Mouse (Mus musculus) kidney, embryonic 16.5 days (tissue): Measurements from ENCODE around the gene Bglap. TPM values are rescaled to one million over a fixed set of nuclear protein-coding genes. Genes with fewer than 3 reads are reported as not detected.
"Not testable (repeated sequence)": the region's sequence is repeated elsewhere in the genome, so short reads cannot be mapped to it uniquely, and the experiment has no call there.

Experiments
- ATAC-seq: fragments of 200-750 bp; cut with Nextera tagmentation; 2 replicates; pipeline ENCODE4 v1.8.0; 2017; ENCODE audit warnings: moderate TSS enrichment; ENCODE audit not compliant: low FRiP score, low TSS enrichment
- H3K27ac ChIP-seq: fragments of 300-500 bp; sonication (generic); 2 replicates; pipeline ENCODE4 v1.5.1; 2014; ENCODE audit warnings: low read length
- H3K27me3 ChIP-seq: fragments of 300-500 bp; sonication (generic); 2 replicates; pipeline ENCODE4 v1.6.1; 2014; ENCODE audit warnings: low read length, control low read depth, mixed read lengths; ENCODE audit not compliant: insufficient read depth
- H3K36me3 ChIP-seq: fragments of 300-500 bp; sonication (generic); 2 replicates; pipeline ENCODE4 v1.6.1; 2014; ENCODE audit warnings: low read length, control low read depth, mixed read lengths; ENCODE audit not compliant: insufficient read depth
- H3K4me1 ChIP-seq: fragments of 300-500 bp; sonication (generic); 2 replicates; pipeline ENCODE4 v1.6.1; 2014; ENCODE audit warnings: low read length, control low read depth, mixed read lengths; ENCODE audit not compliant: insufficient read depth
- H3K4me2 ChIP-seq: fragments of 300-500 bp; sonication (generic); replicated peaks from 2 replicates; pipeline ENCODE4 v1.6.1; 2014; ENCODE audit warnings: low read depth, low read length
- H3K4me3 ChIP-seq: fragments of 300-500 bp; sonication (generic); 2 replicates; pipeline ENCODE4 v1.5.1; 2014; ENCODE audit warnings: mild to moderate bottlenecking, low read length
- H3K9ac ChIP-seq: fragments of 300-500 bp; sonication (generic); replicated peaks from 2 replicates; pipeline ENCODE4 v1.6.1; 2014; ENCODE audit warnings: low read length
- H3K9me3 ChIP-seq: fragments of 300-500 bp; sonication (generic); 2 replicates; pipeline ENCODE4 v1.6.1; 2016; ENCODE audit warnings: low read length, control low read depth
- WGBS: fragments of 180-500 bp; shearing (Covaris S2); extraction: QIAGEN DNeasy Blood & Tissue Kit; methylation state at CpG from one replicate; pipeline ENCODE4 v1.1.7; 2014; 5-methylcytosine and 5-hydroxymethylcytosine counted together
- polyA plus RNA-seq: library from polyadenylated mRNA; unstranded; fragments of >200 nt; fragmentation: Nextera tagmentation; extraction: Ambion mirVana; gene quantifications from 2 replicates; pipeline ENCODE4 v1.2.1, GENCODE M21; 2015

Gene Bglap
- polyA plus RNA-seq: 0.56 TPM in 1 of 2 replicates, not detected in the other

DNA sequence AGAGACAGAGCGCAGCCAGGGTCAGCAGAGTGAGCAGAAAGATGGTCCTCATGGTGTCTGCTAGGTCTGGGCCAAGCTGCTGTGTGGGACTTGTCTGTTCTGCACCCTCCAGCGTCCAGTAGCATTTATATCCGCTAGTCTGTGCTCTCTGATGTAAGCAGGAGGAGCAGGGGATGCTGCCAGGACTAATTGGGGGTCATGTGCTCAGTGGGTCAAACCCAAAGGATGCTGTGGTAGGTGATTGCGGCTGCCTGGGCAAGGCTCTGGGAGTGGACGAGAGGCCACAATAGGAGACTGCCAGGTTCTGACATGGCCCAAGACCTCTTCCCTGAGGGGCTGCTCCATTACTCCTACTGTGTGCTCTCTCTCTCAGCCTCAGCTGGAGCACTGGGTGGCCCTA, at the start of gene Bglap:
Gene Bglap, minus strand, starts transcription at position 101 of the 400 bp plus-strand sequence.
- Histone ChIP-seq H3K9ac (no peak within 1 kb of the TSS), H3K9me3 (no peaks in the 10 kb centered on the region), H3K4me2 (no peak within 1 kb of the TSS), H3K27ac (no peak within 1 kb of the TSS), H3K36me3 (no peaks in the 10 kb centered on the region), H3K27me3 (no peaks in the 10 kb centered on the region), H3K4me3 (no peak within 1 kb of the TSS), H3K4me1 (no peaks in the 10 kb centered on the region)
- ATAC-seq: no peak
- 74% methylated on average over 5 of the region's 5 CpGs for WGBS

DNA sequence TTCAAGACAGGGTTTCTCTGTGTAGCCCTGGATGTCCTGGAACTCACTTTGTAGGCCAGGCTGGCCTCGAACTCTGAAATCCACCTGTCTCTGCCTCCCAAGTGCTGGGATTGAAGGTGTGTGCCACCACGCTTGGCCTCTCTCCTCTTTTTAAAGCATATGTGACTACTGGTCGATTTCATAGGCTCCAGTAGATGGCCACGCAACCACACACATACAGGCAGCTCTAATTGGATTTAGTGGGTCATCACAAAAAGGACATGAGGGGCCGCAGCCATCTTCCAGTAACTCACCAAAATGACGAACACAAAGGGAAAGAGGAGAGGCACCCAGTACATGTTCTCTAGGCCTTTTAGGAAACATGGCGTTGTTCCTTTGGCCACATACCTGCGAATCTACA, 44.4 kb upstream of the Bglap start:
- not testable (repeated sequence) for ATAC-seq, H3K27ac ChIP-seq, H3K27me3 ChIP-seq, H3K36me3 ChIP-seq, H3K9ac ChIP-seq, H3K4me2 ChIP-seq, H3K4me1 ChIP-seq, H3K4me3 ChIP-seq, H3K9me3 ChIP-seq
- 65% methylated on average over 8 of the region's 8 CpGs for WGBS

- Histone ChIP-seq H3K27me3 (no peaks in the 10 kb centered on the region), H3K4me3 (no peak overlapping the region), H3K36me3 (no peaks in the 10 kb centered on the region), H3K4me2 (no peak overlapping the region), H3K9ac (no peak overlapping the region), H3K9me3 (no peaks in the 10 kb centered on the region), H3K4me1 (peaks cover 15% of the 10 kb centered on the region), H3K27ac (no peak overlapping the region)
- whole genome bisulfite sequencing: 83% methylated on average over 4 of the region's 4 CpGs
- no peak for ATAC-seq
Measured at GRCm38 (mm10) chr3:88427342-88427905, 43.2 kb upstream of the Bglap start.

GRCm38 (mm10) chr3:88425708-88426420, 41.6 kb upstream of the Bglap start:
- no peak for ATAC-seq
- Histone ChIP-seq H3K27me3 (no peaks in the 10 kb centered on the region), H3K4me3 (no peak overlapping the region), H3K36me3 (peaks cover 5% of the 10 kb centered on the region), H3K4me2 (peak overlapping the region; percentile 95; the same call in 1 of the 2 replicates), H3K9me3 (no peaks in the 10 kb centered on the region), H3K9ac (no peak overlapping the region), H3K4me1 (peaks cover 16% of the 10 kb centered on the region), H3K27ac (peak overlapping the region; percentile 68)
- WGBS: 78% methylated on average over 10 of the region's 10 CpGs

DNA sequence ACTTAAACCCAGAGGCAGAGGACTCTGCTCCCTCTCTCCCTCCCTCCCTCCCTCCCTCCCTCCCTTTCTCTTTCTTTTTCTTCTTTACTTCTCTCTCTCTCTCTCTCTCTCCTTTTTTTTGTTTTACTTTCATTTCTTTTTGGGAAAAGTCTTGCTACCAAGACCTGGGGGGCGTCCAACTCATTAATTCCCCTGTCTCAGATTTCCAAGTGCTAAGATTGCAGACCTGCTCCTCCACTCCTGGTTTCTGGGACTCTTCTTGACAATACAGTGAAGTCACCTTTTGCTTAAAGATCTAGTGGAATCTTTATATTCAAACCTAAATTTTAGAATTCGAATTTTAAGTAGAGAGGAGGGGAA, 41.0 kb upstream of the Bglap start:
- Histone ChIP-seq H3K9ac (no peak overlapping the region), H3K4me2 (peak overlapping the region; percentile 95), H3K36me3 (peaks cover 11% of the 10 kb centered on the region), H3K4me1 (peaks cover 16% of the 10 kb centered on the region), H3K9me3 (no peaks in the 10 kb centered on the region), H3K4me3 (peak overlapping the region; percentile 94), H3K27me3 (no peaks in the 10 kb centered on the region), H3K27ac (peak overlapping the region; percentile 68)
- 2% methylated on average over 2 of the region's 2 CpGs for WGBS
- ATAC-seq: peak; percentile 24; the same call in 1 of the 2 replicates

GRCm38 (mm10) chr3:88424605-88425329, 40.5 kb upstream of the Bglap start, which contains the start of gene Slc25a44:
TSS of gene Slc25a44 (minus strand) at chr3:88425139.
- Histone ChIP-seq H3K27me3 (no peaks in the 10 kb centered on the region), H3K27ac (peak within 1 kb of the TSS; percentile 68), H3K4me1 (peaks cover 16% of the 10 kb centered on the region), H3K9me3 (no peaks in the 10 kb centered on the region), H3K36me3 (peaks cover 16% of the 10 kb centered on the region), H3K4me3 (peak within 1 kb of the TSS; percentile 94), H3K4me2 (peak within 1 kb of the TSS; percentile 95), H3K9ac (peak within 1 kb of the TSS; percentile 75)
- under 1% methylated on average over 35 of the region's 35 CpGs for WGBS
- peak; percentile 98 for ATAC-seq

DNA sequence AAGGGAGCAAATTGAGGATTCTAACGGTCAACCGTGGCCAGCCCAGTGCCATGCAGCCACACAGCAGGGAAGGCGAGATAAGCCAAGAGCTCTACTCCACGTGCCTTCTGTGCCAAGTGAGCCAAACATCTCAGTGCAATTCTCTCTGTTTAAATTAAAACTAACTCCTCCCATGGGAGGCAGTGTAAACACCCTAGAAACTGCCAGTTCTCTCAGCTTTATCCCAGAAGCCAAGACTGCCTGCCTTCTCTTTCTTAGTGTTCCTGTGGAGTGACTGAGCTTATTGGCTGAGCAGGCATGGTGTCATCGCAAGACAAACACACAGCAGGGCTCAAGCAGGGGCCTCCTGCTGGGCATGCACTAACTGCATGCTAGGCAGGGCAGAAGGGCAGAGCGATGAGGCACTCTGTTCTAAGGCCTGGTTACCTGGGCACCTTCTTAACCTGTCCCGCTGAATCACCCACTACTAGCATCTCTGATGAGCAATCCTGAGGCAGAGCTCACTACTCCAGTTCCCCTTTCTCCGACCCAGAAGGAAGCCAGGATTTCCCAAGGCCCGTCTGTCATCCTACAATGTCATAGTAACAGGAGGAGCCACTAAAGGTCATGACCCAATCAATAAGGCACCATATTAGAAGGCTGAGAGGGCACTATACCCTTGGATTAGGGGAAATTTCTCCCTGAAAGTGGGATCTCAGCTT, 37.9 kb upstream of the Bglap start:
- Histone ChIP-seq H3K27ac (no peak overlapping the region), H3K27me3 (no peaks in the 10 kb centered on the region), H3K4me3 (no peak overlapping the region), H3K4me1 (peaks cover 16% of the 10 kb centered on the region), H3K9ac (peak overlapping the region; percentile 42; the same call in 1 of the 2 replicates), H3K36me3 (peaks cover 31% of the 10 kb centered on the region), H3K9me3 (no peaks in the 10 kb centered on the region), H3K4me2 (no peak overlapping the region)
- ATAC-seq: no peak
- WGBS: 44% methylated on average over 9 of the region's 9 CpGs

- Histone ChIP-seq H3K9ac (no peak overlapping the region), H3K27ac (no peak overlapping the region), H3K4me2 (no peak overlapping the region), H3K4me3 (no peak overlapping the region), H3K4me1 (peaks cover 16% of the 10 kb centered on the region), H3K27me3 (no peaks in the 10 kb centered on the region), H3K36me3 (peaks cover 44% of the 10 kb centered on the region), H3K9me3 (no peaks in the 10 kb centered on the region)
- WGBS: 90% methylated on average over 19 of the region's 19 CpGs
- no peak for ATAC-seq
Measured at GRCm38 (mm10) chr3:88420771-88421170, 36.5 kb upstream of the Bglap start.

DNA sequence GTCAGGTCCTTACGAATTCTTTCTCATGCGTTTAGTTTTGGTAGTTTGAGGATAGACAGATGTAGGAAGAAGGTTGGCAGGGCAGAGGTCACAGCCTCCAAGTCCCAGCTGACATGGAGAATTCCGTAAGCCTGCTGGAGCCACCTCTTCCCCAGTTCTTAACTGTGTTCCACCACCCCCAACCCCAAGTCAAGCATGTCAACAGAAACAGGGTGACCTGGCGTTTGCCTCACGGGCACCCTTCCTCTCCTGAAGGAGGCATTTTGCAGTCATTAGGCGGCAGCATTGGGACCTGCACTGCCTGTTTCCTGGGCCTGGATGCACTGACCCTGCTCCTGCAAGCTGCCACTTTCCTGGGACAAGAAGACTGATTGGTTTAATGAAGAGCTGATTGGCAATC, 33.8 kb upstream of the Bglap start:
- no peak for ATAC-seq
- no peak overlapping the region for H3K27ac ChIP-seq
- H3K9ac ChIP-seq: no peak overlapping the region
- WGBS: 68% methylated on average over 6 of the region's 6 CpGs
- no peak overlapping the region for H3K4me2 ChIP-seq
- H3K27me3 ChIP-seq: no peaks in the 10 kb centered on the region
- H3K4me1 ChIP-seq: peaks cover 4% of the 10 kb centered on the region; the same call in 1 of the 2 replicates
- H3K9me3 ChIP-seq: no peaks in the 10 kb centered on the region
- H3K4me3 ChIP-seq: no peak overlapping the region
- H3K36me3 ChIP-seq: peaks cover 52% of the 10 kb centered on the region
